Mouse (Mus musculus) embryonic facial prominence, embryonic 12.5 days (tissue): Measurements from ENCODE around the gene Nfic. TPM values are rescaled to one million over a fixed set of nuclear protein-coding genes. Genes with fewer than 3 reads are reported as not detected.
"Not testable (repeated sequence)": the region's sequence is repeated elsewhere in the genome, so short reads cannot be mapped to it uniquely, and the experiment has no call there.

Experiments
- ATAC-seq: fragments of 200-750 bp; cut with Nextera tagmentation; 2 replicates; pipeline ENCODE4 v1.8.0; 2017; ENCODE audit not compliant: insufficient number of reproducible peaks, insufficient read depth, low FRiP score, low TSS enrichment
- H3K27ac ChIP-seq: fragments of 300-500 bp; sonication (generic); 2 replicates; pipeline ENCODE4 v1.5.1; 2016; ENCODE audit warnings: mild to moderate bottlenecking
- H3K27me3 ChIP-seq: fragments of 300-500 bp; sonication (generic); 2 replicates; pipeline ENCODE4 v1.6.1; 2016; ENCODE audit warnings: mild to moderate bottlenecking, moderate library complexity
- H3K36me3 ChIP-seq: fragments of 300-500 bp; sonication (generic); 2 replicates; pipeline ENCODE4 v1.6.1; 2016; ENCODE audit warnings: mild to moderate bottlenecking
- H3K4me1 ChIP-seq: fragments of 300-500 bp; sonication (generic); 2 replicates; pipeline ENCODE4 v1.6.1; 2016
- H3K4me2 ChIP-seq: fragments of 300-500 bp; sonication (generic); replicated peaks from 2 replicates; pipeline ENCODE4 v1.6.1; 2016; ENCODE audit warnings: mild to moderate bottlenecking, moderate library complexity
- H3K4me3 ChIP-seq: fragments of 300-500 bp; sonication (generic); 2 replicates; pipeline ENCODE4 v1.5.1; 2016; ENCODE audit warnings: mild to moderate bottlenecking
- H3K9ac ChIP-seq: fragments of 300-500 bp; sonication (generic); 2 replicates; pipeline ENCODE4 v1.6.1; 2016; ENCODE audit warnings: mild to moderate bottlenecking, moderate library complexity
- H3K9me3 ChIP-seq: fragments of 300-500 bp; sonication (generic); 2 replicates; pipeline ENCODE4 v1.6.1; 2016; ENCODE audit warnings: mild to moderate bottlenecking, moderate library complexity
- WGBS: fragments of 180-500 bp; shearing (Covaris S2); methylation state at CpG from one replicate; pipeline ENCODE4 v1.1.7; 2016; 5-methylcytosine and 5-hydroxymethylcytosine counted together
- polyA plus RNA-seq: library from polyadenylated mRNA; unstranded; fragments of >200 nt; fragmentation: Nextera tagmentation; extraction: Ambion mirVana; gene quantifications from 2 replicates; pipeline ENCODE4 v1.2.1, GENCODE M21; 2016

Gene Nfic
- polyA plus RNA-seq, 1 experiment from 2014 or later = 46.2 TPM

DNA sequence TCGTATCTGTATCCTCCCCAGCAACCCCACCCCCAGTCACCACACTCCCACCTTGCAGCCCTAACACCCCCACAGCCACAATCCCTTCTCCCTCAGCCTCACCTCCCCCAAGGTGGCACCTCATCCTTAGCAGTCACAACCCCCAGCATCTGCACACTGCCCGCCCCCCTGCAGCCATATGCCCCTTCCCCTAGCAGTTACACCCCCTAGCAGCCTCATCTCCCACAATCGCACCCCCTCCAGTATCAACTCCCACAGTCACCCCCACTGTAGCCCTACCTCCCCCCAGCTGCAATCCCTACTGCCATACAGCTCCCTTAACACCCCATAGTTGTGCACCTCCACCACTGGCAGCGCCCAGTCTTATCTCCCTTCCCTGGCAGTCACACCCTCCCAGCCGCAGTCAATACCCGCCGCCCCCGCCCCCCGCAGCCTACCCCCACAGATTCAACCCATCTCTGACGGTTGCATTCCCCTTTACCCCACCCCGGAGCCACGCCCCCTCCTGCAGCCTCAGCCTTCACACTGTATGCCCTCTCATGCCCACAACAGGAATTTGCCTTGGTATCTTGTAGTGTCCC is 1.6 kb upstream of the Nfic start:
- H3K9me3 ChIP-seq = no peaks in the 10 kb centered on the region
- no peak overlapping the region for H3K9ac ChIP-seq
- H3K27me3 ChIP-seq = peaks cover 99% of the 10 kb centered on the region
- H3K4me2 ChIP-seq = no peak overlapping the region
- no peaks in the 10 kb centered on the region for H3K36me3 ChIP-seq
- H3K4me3 ChIP-seq = no peak overlapping the region
- whole genome bisulfite sequencing = 52% methylated on average over 12 of the region's 12 CpGs
- no peaks in the 10 kb centered on the region; the same call in 1 of the 2 replicates for H3K4me1 ChIP-seq
- no peak overlapping the region for H3K27ac ChIP-seq
- ATAC-seq = no peak

DNA sequence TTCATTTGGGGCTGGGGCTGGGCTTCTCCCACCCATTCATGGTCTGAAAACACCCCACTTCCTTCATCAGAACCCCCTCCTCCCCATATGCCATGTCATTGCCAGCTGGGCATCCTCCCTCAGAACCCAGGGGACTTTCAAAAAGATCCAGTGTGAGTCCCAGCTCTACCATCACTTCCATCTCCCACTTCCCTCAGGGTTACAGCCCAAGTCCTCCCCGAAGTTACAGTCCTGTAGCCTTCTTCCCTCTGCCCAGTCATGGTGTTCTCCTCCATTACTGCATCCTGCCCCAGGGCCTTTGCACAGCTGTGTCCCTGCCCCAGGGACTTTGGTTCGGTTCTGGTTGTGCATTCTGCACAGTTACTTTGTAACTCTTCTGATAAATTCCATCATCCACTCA is 1.3 kb downstream of the Nfic start:
- no peaks in the 10 kb centered on the region; the same call in 1 of the 2 replicates for H3K4me1 ChIP-seq
- H3K9ac ChIP-seq = no peak overlapping the region
- H3K36me3 ChIP-seq = no peaks in the 10 kb centered on the region
- ATAC-seq = no peak
- H3K9me3 ChIP-seq = no peaks in the 10 kb centered on the region
- no peak overlapping the region for H3K27ac ChIP-seq
- H3K27me3 ChIP-seq = peaks cover 84% of the 10 kb centered on the region
- no peak overlapping the region for H3K4me3 ChIP-seq
- 63% methylated on average over 2 of the region's 2 CpGs for WGBS
- H3K4me2 ChIP-seq = no peak overlapping the region

DNA sequence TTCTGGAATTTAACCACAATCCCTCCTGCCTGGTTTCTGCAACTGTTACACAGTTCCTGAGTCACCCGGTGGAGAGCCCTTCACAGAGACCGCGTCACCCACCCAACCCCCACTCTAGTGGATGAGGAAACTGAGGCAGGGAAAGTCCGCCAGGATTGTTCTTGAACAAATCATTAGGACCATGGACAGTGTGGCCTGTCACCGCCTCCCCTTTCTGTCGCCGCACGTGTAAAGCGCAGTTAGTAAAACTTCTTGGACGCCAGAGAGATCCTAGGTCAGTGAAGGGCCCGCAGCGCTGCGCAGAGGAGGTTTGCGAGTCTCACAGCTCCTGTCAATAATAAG is 2.5 kb downstream of the Nfic start:
- ATAC-seq = no peak
- Histone ChIP-seq H3K27ac (no peak overlapping the region), H3K4me3 (no peak overlapping the region), H3K9ac (peak overlapping the region; percentile 29; the same call in 1 of the 2 replicates), H3K4me1 (no peaks in the 10 kb centered on the region; the same call in 1 of the 2 replicates), H3K4me2 (0 out of 2 replicates have a peak overlapping the region, but pooled peaks have one; percentile 5), H3K9me3 (no peaks in the 10 kb centered on the region), H3K36me3 (no peaks in the 10 kb centered on the region), H3K27me3 (peaks cover 74% of the 10 kb centered on the region)
- WGBS = 1% methylated on average over 14 of the region's 14 CpGs

DNA sequence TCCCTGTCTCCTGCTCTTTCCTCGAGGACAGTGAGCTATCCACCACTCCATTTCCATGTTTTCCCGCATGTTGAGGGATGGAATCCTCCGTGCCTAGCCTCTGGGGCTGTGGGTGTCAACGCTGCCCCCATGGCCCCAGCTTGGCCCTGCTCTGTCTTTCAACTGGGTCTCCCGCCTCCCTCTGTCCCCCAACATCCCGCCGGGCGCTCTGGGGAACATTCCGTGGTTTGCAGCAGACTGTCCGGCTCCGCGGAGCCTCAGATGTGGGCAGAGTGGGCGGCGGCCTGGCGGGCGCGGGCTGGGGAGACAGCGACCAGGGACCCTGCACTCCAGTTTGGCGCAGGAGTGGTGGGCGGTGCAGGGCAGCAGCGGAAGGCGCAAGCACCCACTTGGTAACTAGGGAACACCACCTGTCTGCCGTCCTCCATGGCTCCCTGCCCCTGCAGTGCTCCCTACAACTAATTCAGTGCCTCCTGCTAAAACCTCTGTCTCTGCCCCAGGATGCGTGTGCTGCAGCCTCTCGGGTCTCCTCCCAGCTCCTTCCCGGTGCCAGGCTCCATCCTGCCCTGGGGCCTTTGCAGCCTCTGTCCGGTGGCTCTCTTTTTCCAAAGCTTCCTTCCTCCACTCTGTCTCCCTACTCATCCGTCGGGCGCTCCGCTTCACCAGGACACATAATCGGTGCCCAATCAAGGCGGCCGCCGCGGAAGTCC is 3.0 kb downstream of the Nfic start:
- Histone ChIP-seq H3K9ac (no peak overlapping the region), H3K4me3 (0 out of 2 replicates have a peak overlapping the region, but pooled peaks have one; percentile 2), H3K9me3 (no peaks in the 10 kb centered on the region), H3K27me3 (peaks cover 69% of the 10 kb centered on the region), H3K36me3 (no peaks in the 10 kb centered on the region), H3K4me1 (no peaks in the 10 kb centered on the region; the same call in 1 of the 2 replicates), H3K27ac (no peak overlapping the region), H3K4me2 (0 out of 2 replicates have a peak overlapping the region, but pooled peaks have one; percentile 5)
- whole genome bisulfite sequencing = 7% methylated on average over 36 of the region's 36 CpGs
- no peak for ATAC-seq

DNA sequence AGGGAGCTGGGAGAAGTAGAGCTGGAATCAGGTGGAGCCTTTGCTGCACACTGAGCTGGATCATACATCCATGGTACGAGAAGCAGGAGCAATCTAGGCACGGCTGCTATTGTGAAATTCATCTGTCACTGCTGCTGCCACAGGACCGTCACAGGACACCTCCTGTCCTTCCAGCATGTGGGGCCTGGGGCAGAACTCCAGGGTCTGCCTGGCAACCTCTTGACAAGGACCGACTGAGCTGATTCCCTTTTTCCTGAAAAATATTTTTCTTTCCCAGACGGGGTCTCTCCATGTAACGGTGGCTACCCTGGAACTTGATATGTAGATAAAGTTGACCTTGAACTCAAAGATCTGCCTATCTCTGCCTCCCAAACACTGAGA is 4.1 kb downstream of the Nfic start:
- H3K36me3 ChIP-seq = no peaks in the 10 kb centered on the region
- 55% methylated on average over 6 of the region's 6 CpGs for WGBS

DNA sequence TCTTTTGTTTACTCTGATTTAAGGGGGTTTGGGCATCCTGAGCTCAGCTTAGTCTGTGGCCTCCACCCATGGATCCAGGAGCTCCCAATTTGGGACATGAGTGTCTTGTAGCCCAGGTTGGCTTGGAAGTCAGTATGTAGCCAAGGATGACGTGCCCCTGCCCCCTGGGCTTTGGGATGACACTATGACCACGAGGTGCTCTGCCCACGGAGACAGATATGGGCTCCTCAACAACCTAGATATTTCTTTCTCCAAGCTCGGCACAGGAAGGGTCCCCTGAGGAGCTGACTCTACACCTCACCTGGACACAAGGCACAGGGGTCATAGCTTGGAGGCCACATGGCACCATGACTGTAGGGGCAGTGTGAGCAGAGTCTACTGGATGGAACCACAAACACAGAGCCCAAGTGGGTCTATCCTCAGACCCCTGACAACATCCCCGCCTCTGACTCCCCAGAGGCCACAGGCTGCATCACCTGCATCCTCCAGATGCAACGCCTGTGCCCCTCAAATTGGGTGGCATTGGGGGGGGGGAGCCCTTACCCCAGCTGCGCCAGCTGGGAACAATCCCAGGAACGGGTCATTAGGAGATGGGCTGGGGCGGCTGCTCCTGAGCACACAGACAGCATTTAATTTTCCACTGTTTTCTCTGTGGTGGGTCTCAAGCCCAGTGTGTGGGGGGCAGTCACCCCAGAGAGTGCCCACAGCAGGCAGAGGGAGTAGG is 4.6 kb downstream of the Nfic start:
- Histone ChIP-seq H3K9ac (no peak overlapping the region; the same call in 1 of the 2 replicates), H3K36me3 (no peaks in the 10 kb centered on the region), H3K9me3 (no peaks in the 10 kb centered on the region), H3K27me3 (peaks cover 53% of the 10 kb centered on the region), H3K4me1 (no peaks in the 10 kb centered on the region; the same call in 1 of the 2 replicates), H3K27ac (no peak overlapping the region), H3K4me2 (no peak overlapping the region), H3K4me3 (no peak overlapping the region)
- WGBS = 59% methylated on average over 9 of the region's 9 CpGs
- ATAC-seq = no peak

More for the DNA sequence above, 4.1 kb downstream of the Nfic start:
- ATAC-seq = no peak
- no peaks in the 10 kb centered on the region for H3K9me3 ChIP-seq
- H3K4me3 ChIP-seq = no peak overlapping the region
- H3K4me2 ChIP-seq = no peak overlapping the region
- H3K9ac ChIP-seq = no peak overlapping the region
- H3K27ac ChIP-seq = no peak overlapping the region
- H3K27me3 ChIP-seq = peaks cover 58% of the 10 kb centered on the region
- H3K4me1 ChIP-seq = no peaks in the 10 kb centered on the region; the same call in 1 of the 2 replicates

DNA sequence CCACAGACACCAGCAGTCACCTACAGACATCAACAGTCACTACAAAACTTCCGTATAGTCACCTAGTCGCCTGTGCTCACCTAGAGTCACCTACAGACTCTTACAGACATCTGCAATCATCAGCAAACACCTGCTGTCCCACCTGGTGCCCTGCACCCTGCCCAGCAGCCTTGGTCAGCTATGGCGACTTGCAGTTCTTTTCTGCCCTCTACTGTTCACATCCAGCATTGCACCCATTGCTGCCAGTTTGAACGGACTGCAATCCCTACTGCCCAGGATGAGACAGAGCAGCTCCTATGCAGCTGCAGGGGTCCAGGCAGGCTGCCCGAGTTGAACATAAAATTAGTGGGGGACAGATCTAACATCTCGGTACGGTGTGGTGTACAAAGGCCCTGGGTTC is 5.3 kb downstream of the Nfic start:
- H3K27ac ChIP-seq = no peak overlapping the region
- H3K27me3 ChIP-seq = peaks cover 46% of the 10 kb centered on the region
- under 1% methylated on average over 7 of the region's 7 CpGs for WGBS
- no peak overlapping the region for H3K4me3 ChIP-seq
- no peak overlapping the region for H3K9ac ChIP-seq
- no peaks in the 10 kb centered on the region; the same call in 1 of the 2 replicates for H3K4me1 ChIP-seq
- no peaks in the 10 kb centered on the region for H3K36me3 ChIP-seq
- ATAC-seq = no peak
- H3K4me2 ChIP-seq = no peak overlapping the region
- no peaks in the 10 kb centered on the region for H3K9me3 ChIP-seq

DNA sequence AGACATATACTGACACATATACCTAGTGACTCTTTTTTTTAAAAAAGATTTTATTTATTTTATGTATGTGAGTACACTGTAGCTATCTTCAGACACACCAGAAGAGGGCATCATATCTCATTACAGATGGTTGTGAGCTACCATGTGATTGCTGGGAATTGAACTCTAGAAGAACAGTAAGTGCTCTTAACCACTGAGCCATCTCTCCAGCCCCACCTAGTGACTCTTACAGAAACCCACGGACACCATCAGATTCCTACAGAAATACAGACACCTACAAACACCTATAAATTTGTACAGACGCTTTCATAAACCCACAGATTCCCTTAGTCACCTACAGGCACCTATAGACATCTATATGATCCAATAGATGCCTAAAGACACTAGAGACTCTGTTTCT is 9.9 kb downstream of the Nfic start:
- H3K4me2 ChIP-seq, ATAC-seq, H3K9me3 ChIP-seq, H3K4me1 ChIP-seq, H3K27ac ChIP-seq, H3K36me3 ChIP-seq, H3K4me3 ChIP-seq, H3K9ac ChIP-seq, H3K27me3 ChIP-seq: not testable (repeated sequence)
- WGBS = 35% methylated on average over 2 of the region's 2 CpGs

DNA sequence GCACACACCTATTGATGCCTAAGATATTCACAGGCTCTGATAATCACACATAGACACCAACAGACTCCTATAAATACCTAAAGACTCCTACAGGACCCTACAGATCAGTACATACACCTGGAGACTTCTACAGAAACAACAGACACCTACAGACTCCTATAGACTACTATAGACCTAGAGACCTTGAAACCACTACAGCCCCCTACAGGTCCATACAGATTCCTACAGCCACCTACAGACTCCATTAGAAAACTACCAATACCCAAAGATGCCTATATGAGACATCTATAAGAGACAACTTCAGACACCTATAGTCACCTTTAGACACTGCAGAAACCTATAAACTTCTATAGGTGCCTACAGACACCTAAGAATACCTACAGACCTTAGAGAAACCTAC is 14.4 kb downstream of the Nfic start:
- ATAC-seq = no peak
- Histone ChIP-seq H3K4me3 (no peak overlapping the region), H3K9me3 (no peaks in the 10 kb centered on the region), H3K27ac (no peak overlapping the region), H3K4me2 (no peak overlapping the region), H3K9ac (no peak overlapping the region), H3K27me3 (no peaks in the 10 kb centered on the region), H3K4me1 (no peaks in the 10 kb centered on the region), H3K36me3 (no peaks in the 10 kb centered on the region)

DNA sequence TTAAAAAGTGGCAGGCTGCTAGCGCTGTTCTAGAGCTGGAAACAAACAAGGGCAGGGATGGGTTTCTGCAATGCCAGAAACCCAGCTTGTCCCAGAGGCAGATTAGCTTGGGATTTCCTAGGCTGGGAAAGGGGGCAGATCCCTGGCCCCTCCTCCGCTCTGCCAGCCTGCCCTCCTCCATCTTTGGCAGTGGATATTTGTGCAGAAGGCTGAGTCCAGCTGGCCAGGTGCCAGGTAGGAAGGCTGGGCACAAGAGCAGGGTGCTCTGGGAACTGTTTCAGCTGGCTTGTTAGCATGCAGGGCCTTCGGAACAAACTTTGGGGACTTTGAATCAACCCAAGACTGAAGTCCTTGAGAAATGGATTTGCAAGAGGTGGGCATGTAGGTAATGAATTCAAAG is 20.0 kb downstream of the Nfic start:
- 74% methylated on average over 3 of the region's 3 CpGs for WGBS
- Histone ChIP-seq H3K4me3 (no peak overlapping the region), H3K27ac (no peak overlapping the region), H3K4me1 (peaks cover 15% of the 10 kb centered on the region), H3K9me3 (no peaks in the 10 kb centered on the region), H3K36me3 (no peaks in the 10 kb centered on the region), H3K9ac (no peak overlapping the region), H3K4me2 (no peak overlapping the region), H3K27me3 (peaks cover 2% of the 10 kb centered on the region; the same call in 1 of the 2 replicates)
- no peak for ATAC-seq

DNA sequence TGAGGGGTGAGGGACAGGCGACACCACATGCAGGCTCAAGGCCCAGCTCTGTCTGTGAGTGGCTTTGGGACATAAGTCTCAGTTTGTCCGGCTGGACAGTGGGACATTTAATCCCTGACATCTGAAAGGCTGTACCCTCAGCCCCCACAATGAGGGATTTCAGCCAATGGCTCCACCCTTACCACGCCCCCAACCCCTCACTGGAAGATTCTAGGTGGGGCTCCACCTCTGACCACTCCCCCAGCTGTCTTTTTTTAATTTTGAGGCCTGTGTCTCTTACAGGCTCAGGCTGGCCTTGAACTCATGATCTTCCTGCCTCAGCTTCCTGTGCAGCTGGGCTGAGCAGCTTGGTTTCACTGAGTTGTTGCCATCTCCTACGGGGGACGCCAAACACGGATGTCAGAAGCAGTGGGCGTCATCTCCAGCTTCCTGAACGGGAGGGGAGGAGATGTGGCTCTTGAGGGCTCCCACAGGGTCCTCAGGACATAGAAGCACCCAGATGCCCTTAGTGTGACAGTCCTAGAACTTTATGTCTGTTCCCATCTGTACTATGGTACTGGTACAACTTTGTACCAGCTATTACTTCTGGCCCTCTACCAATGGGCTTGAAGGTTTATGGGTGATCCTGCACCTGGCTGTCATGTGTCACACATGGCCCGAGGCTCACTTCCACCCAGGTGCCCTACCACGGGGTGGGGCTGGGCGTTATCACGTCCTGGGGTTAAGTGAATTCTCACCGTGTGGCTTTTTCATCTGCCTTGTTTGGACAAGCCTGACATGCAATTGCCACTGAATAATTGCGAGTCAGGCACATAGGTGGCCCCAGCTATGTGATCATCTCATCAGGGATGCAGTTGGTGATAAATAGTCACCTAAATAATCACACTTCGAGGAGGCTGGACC is 20.8 kb downstream of the Nfic start:
- Histone ChIP-seq H3K27me3 (peaks cover 2% of the 10 kb centered on the region; the same call in 1 of the 2 replicates), H3K36me3 (no peaks in the 10 kb centered on the region), H3K4me3 (no peak overlapping the region), H3K9me3 (no peaks in the 10 kb centered on the region), H3K4me2 (no peak overlapping the region), H3K9ac (no peak overlapping the region), H3K27ac (no peak overlapping the region), H3K4me1 (peaks cover 17% of the 10 kb centered on the region)
- no peak for ATAC-seq
- WGBS = 55% methylated on average over 15 of the region's 15 CpGs
